Mouse (Mus musculus) heart, postnatal 4 days (tissue): ENCODE data around the gene Eif3i. TPM values are rescaled to one million over a fixed set of nuclear protein-coding genes. Genes with fewer than 3 reads are reported as not detected.
"Not testable (repeated sequence)": the region's sequence is repeated elsewhere in the genome, so short reads cannot be mapped to it uniquely, and the experiment has no call there.

Experiments
- DNase-seq: peaks from one replicate; pipeline ENCODE4 v3.0.0; 2021
- total RNA-seq, 2 experiments: library from RNA; stranded (reverse); gene quantifications; 2 replicates each; pipeline ENCODE4 v1.2.3; 2021

Gene Eif3i
- total RNA-seq, 2 experiments from 2014 or later = 146 to 160 TPM

- no peak for DNase-seq
Measured at GRCm38 (mm10) chr4:129573093-129573370, 27.4 kb downstream of the Eif3i start.

DNA sequence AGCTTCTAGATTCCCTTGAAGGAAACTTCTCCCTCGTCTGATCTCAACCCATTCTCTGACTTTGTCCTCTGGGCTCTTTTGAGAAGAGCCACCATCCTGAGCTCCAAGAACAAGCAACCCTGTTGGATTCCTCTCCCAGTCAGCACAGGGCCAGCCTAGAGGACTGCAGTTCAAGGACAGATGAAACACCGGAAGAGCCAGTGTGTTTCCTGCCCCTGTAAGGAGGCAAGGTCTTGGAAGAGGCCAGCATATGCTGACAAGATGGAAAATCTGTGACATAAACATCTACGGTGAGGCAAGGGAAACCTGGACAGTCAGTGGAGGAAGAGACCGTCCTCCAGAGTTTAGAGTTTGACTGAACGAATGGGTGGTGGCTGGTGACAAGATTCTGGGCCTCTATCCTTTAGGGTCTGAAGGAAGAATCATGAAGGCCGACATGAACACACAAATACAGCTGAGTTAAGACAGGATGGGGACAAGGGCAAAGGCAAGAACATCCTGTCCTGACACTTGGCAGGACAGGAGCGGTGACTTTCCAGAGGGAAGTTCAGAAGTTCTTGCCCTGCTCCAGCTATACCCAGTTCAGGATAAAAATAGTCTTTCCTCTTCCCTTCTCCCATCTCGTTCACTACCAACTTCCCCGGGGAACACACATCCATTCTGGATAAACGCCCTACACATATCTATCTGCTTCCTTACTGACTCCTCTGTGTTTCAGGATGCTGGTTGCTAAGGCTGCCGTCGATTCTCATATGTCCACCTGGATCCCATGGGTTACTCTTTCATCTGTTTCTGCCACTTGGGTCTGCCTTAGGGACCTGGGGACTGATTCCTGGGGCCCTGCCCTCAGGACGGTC is 28.0 kb downstream of the Eif3i start:
- DNase-seq = no peak

GRCm38 (mm10) chr4:129571551-129572084 is 28.8 kb downstream of the Eif3i start:
- no peak for DNase-seq

- no peak for DNase-seq
Measured at GRCm38 (mm10) chr4:129570028-129570427, 30.4 kb downstream of the Eif3i start.

DNA sequence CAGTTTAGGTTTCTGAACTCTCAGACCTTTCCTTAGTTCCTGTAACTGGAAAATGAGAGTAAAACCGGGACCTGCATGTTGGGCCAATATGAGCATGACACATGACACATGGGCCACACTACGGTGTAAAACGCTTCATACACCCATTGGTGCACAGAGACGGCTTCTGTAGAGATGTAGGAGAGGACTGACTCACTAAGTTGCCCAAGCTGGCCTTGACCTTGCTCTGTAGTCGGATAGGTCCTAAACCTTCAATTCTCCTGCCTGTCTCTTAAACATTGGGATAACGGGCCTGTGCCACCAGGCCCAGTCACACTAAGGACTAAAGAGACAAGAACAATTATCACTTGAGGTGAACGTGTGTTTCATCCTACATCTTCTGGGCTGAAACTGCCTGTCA is 32.1 kb downstream of the Eif3i start:
- DNase-seq = no peak

DNA sequence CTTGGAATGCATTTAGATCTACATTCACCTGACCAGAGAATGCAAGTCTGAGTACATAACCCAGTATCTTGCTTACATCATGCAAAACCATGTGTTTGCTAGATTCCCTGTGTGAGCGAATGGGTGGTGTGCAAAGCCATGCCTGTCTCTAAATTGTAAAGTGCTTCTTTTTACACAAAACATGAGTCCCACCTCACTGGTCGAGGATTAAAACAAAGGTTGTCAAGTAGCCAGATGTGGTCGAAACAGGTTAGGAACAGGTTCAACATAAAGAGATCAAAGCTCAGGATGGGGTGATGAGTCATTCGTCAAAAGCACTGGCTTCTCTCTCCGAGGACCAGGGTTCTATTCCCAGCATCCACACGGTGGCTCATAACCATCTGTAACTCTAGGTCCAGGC is 35.3 kb downstream of the Eif3i start:
- no peak for DNase-seq

- DNase-seq = no peak
Measured at GRCm38 (mm10) chr4:129563718-129564117, 36.7 kb downstream of the Eif3i start.

- no peak for DNase-seq
Measured at GRCm38 (mm10) chr4:129561184-129561583, 39.3 kb downstream of the Eif3i start.

DNA sequence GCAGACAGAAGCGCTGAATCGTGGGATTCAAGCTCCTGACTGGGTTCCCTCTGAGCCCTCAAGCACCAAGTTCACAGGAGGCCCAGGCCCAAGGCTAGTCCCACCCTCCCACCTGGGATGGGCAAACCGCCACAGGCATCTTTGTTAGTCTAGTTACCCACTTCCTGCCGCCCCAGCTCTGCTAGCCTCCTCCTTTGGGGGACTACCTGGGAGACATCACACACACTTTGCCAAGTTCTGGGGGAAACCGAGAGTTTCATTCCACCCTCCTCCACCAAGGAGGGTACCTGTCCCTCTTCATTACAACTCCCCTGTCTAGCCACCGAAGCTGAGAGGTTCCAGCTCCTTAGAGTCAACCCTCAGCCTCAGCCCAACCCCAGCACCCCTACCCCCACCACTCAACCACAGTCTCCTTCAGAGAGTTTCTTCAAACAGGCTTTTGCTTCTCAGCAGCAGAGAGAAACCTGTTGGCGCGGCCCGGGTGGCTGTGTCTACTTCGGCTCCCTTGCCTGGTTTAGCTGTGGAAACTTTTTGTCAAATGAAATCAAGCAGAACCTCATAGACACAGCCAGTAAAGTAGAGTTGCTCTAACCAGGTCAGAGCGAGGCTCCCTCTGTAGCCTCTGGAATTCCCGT is 42.0 kb downstream of the Eif3i start:
- DNase-seq = no peak

- no peak for DNase-seq
Measured at GRCm38 (mm10) chr4:129557256-129557808, 43.1 kb downstream of the Eif3i start.

DNA sequence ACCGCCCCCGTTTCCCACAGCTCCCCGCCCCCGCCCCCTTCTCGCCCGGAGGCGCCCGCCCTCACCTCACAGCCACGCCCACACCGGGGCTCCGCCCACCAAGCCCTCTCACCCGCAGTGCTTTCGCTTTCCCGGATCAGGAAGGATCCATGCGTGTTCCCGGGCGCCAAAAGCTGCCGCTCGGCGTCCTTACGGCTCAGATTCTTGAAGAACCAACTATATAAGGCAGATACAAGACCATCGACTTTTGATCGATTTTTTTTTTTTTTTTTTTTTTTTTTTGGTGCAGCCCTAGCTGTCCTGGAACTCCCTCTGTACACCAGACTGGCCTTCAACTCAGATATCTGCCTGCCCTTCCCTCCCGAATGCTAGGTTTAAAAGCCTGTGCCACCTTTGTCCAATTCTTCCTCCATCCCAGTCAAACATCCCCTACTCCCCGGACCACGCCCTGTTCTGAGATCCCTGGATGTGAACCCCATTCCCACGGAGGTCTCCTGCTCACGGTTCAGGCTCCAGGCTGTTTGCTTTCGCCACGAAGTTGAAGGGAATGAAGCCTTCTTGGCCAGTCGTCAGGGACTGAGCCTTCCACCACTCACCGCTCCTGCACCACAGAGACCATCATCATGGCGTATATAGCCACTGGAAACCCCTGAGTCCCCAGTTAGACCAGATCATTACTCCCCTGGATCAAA is 43.8 kb downstream of the Eif3i start:
- peak; percentile 92 for DNase-seq

DNA sequence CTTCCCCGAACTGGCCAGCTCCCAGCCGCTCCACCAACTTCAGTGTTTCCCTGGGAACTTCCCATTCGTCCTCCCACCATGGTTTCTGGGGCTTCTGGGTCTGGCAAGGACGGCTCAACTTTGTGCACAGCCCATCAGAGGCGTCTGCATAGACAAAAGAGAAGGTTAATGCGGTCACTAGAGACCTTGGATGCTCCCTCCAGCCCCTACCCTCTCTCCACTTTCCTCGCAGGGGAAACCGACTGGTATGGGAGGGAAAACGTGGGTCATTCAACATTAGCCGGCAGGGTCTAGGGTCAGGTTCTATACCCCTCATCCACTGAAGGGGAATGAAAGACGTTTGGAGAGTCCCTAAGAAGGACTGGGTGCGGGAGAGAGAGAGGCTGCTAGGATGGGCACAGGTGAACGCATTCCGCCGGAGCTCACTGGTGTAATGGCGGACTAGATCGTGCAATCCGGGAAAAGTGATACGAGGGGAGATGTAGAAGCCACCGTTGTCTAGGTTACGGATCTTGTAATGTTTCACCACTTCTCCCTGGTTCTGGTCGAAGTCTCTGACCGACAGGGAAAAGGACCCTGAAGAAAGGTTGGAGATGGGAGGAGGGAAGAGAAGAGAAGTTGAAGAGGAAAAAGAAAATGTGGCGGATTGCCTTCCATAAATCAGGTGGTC is 44.5 kb downstream of the Eif3i start:
- DNase-seq = no peak

GRCm38 (mm10) chr4:129555421-129555861 is 45.0 kb downstream of the Eif3i start:
- DNase-seq = peak; percentile 62

GRCm38 (mm10) chr4:129554512-129554911 is 45.9 kb downstream of the Eif3i start:
- not testable (repeated sequence) for DNase-seq

DNA sequence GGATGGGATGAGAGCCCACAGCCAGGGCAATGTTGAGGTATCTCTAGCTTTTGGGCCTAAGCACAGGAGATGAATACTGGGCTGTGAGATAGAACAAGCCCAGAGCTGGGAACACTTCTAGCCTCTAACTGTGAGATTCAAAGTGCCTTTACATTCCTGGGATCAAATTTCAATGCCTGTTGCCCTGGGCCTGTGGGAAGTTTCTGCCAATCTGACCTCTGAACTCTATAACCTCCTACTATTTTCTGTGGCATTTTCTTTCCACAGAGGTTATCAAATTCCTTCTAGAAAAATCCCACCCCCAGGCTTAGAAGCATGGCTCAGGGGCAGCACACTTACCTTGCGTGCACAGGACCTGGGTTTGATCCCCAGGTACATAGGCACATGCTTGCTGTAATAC is 50.2 kb downstream of the Eif3i start:
- no peak for DNase-seq

- DNase-seq = peak; percentile 34
Measured at GRCm38 (mm10) chr4:129549306-129549705, 51.1 kb downstream of the Eif3i start.

- not testable (repeated sequence) for DNase-seq
Measured at GRCm38 (mm10) chr4:129547631-129548030, 52.8 kb downstream of the Eif3i start.

DNA sequence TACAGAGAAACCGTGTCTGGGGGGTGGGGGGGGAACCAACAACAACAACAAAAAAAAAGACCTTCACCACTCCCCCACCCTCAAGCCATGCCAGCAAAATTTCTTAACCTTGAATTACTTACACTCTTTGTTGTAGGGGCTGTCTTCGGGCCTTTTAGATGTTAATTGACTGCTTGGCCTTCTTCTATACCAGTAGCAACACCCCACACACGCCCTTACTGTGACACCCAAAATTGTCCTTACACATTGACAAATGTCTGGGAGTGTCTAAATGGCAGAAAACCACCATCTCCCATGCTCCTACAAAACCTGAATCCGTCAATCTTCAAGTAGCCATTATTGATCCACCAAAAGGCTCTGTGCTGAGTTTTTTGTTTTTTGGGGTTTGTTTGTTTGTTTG is 56.3 kb downstream of the Eif3i start:
- no peak for DNase-seq

DNA sequence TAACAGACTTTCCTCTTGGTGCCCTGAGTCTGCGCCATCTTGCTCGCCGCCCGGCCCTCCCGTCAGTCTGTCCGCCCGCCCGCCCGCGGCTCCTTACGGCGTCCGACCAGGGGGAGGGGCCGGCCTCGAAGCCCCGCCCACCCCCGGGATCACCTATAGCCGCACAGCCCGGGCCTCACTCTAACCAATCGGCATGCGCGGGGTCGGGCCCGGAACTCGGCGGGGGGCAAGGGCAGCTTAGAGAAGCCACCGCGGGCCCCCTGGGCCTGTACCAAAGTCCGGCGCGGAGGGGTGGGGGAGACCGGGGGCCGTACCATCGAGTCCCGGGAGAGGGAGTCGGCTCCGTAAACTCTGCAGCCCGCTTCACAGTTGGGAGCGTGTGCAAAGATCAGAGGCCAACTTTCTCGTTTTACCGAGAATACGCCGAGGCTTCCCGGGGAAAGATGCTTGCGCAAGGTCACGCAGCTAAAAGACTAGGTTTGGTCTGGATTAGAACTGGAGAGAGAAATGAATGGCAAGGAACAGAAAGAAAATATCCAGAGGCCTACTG is 57.8 kb downstream of the Eif3i start, which contains the start of gene Hdac1:
Gene Hdac1, minus strand, starts transcription at position 122 of the 550 bp plus-strand sequence.
- DNase-seq = peak; percentile 98
